Mouse (Mus musculus): ENCODE measurements around the gene Depdc7.
A peak's percentile ranks its signal among the peaks of the same experiment; 100 is the strongest.

Gene Depdc7

DNA sequence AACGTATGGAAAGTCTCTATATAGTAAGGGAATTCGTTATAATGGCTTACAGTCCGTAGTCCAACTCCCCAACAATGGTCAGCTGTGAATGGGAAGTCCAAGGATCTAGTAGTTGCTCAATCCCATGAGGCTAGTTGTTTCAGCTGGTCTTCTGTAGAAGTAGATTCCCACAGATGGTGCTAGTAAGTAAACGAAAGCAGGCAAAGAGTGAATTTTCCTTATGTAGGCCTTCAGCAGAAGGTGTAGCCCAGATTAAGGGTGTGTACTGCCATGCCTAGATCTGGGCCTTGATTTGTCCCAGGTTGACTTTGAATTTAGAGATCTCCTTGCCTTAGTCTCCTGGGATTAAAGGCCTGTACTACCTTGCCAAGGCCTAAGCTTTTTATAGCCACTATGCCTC, 26.4 kb downstream of the Depdc7 start, which contains the start of gene Pin1rt1:
Pin1rt1 (minus strand) TSS at position 101 of the 400 bp plus-strand sequence.
- no peak for DNase-seq (ENCODE audit: low spot score in 2 of 2)

DNA sequence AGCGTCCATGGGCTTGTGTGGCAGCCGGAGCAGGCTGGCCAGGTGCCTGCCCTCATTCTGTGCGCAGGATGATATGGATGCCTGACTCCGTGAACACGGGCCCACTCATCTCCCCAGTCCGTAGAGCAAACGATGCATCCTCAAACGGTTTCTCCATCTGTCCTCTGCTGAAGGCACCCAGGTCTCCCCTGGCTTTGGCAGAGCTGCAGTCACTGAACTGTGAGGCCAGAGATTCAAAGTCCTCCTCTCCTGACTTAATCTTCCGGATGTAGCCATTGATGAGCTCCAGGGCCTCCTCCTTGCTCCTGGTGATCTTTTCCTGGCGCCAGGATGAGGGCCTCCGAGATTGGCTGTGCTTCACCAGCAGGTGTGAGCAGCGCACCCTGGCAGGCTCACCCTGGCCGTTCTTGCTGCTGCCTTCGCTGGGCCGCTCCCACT, 28.4 kb downstream of the Depdc7 start:
- no peak for DNase-seq (ENCODE audit: low spot score in 2 of 2)

DNA sequence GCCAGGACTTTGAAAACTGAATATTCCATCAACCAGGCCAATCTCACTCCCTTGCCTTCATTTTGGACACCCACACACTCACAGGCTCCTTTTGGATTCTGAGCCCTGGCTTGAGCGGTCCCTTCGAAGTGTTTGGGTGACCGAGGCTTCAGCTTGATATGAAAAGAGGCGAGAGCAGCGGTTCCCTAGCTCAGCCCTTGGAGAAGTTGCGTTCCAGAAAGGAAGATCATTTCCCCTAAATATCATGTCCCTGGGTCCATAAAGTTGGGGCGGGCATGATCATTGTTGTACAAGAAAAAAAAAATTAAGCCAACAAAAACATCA, 30.2 kb downstream of the Depdc7 start:
- no peak for DNase-seq (ENCODE audit: low spot score in 2 of 2)

DNA sequence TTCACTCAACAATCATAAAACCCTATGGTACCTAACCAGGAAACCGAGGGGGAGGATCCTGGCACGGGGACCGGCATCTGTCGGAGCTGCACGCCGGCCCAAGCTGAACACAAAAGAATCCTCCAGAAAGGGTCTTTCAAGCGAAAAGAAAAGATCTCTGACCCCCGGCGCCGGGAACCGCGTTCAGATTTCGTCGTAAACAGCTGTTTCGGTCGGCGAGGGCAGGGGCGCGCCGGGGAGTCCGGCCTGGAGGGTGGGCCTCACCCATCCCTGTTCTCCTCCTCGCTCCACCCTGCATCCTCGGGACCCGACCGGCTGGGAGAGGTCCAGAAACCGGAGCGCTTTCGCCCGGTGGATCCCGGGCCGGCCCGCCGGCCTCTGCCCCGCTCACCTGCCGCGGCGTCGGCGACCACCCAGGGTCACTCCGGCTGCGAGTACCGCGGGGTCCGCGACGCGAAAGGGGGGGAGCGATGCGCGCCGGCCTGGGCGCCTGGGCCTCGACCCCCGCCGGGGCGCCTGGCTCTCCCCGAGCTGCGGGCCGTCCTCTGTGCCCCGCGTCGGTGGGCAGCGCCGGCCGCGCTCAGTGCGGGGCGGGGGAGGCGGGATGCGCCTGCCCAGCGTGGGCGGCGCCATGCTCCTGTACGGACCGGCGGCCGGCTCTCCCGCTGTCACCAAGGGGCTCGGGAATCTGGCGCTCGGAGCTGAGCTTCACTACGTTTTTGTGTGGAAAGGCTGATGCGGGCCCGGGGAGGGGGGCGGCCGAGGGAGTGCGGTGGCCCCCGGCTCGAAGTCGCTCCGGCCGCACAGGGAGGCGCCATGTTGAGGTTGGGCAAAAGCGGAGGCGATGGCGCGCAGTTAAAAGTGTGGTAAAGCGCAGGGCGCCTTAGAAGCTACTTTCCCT, 30.8 kb downstream of the Depdc7 start, which contains the start of gene Tcp11l1:
Tcp11l1 (minus strand) TSS at position 585 of the 901 bp plus-strand sequence.
- DNase-seq (ENCODE audit: low spot score in 2 of 2), result peak; percentile 62 to 64

DNA sequence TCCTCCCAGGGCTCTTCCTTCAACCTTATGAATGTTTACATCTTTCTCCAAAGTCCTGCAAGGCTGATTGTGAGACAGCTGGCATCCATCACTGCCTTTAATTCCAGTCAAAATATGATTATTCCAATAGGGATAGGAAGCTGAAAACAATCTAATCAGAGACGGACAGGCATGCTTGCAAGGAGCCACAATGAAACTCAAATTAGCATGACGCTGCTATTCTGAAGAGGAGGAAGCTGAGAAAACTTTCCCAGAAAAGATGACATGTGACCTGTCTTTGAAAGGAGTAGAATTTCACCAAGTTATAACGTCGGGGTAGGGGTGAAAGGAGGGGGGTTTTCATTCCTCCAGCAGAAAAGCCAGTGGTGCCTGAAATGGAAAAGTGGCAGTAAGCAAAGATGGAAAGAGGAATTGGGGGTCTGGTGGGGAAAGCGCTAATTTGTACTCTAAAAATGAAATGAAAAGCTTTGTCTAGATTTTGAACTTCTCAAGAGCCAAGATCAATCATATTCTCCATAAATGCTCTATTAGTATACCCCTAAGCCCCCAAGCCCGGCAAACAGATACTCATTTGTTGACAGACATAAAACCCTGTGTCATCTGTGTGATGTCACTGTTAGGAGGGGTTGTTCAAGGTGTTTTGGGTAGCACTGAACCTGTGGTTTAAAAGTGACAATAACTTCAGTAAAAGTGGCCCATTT, 31.9 kb downstream of the Depdc7 start:
- DNase-seq (ENCODE audit: low spot score in 2 of 2), result no peak

DNA sequence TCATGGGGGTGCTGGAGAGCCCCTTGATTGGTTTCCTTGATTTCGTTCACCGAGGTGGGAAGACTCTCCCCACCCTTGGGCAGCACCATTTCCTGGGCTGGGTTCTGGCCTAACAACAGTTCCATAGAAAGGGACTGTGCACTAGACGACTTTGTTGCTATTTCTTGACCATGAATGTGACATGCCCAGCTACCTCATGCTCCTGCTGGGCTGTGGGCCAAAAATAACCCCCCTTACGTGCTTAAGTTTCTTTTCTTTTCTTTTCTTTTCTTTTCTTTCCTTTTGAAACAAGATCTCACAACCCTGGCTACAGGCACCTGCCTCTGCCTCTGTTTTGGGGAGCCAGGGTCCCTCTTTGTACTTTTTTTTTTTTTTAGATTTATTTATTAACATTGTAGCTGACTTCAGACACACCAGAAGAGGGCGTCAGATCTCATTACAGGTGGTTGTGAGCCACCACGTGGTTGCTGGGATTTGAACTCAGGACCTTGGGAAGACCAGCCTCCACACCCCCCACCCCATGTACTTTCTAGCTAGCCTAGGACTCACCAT, 32.8 kb downstream of the Depdc7 start:
- DNase-seq (ENCODE audit: low spot score in 2 of 2), result no peak

DNA sequence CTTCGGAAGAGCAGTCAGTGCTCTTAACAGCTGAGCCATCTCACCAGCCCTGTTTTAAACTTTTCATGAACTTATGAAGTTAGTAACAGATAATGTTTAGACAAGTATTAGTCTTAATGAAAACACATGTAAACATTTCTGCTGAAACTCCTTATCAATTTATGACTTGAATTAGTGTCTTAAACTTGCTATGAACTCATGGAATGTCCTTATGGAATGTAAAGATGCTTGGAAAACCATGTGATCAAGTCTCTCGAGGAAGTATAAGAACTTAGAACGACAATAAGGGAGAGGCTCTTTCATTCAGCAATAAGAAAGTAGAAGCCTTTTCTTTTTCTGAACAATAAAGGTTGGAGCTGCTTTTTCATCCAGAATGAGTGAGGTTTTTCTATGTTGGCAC, 38.3 kb downstream of the Depdc7 start:
- no peak for DNase-seq (ENCODE audit: low spot score in 2 of 2)

DNA sequence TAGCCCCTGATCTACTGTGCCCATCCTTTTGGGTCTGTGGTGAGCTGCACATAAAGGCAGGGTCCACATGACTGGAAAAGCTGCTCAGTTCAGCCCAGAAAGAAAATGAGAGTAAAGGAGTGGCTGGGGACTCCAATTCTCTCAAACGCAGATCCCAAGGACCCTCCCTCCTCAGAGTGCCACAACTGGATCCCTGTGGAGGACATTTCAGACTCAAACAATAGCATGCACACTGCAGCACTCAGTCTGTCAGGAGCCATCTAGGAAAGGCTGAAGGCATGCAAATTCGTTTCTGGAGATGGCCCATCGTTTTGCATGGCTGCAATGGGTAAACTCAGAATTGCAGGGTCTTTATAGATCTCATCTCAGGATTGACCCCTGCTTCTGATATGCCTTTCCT, 39.5 kb downstream of the Depdc7 start:
- DNase-seq (ENCODE audit: low spot score in 2 of 2), result no peak

DNA sequence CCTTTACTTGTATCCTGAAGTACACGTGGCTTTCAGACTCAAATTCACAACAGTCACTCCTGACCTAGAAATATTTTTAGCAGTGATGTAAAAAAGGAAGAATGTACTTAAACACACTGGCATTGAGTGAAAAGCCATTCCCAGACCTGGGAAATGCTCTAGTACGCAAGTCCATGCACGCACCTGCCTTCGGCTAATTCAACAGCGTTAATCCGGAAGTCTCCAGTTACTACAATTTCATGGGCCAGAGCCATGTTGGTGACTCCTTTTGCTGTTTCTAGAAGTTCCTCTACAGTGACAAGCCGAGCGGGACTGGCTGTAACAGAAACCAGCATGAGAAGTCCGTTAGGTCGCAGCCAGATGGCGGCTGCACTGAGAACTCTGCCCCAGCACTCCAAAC, 43.0 kb downstream of the Depdc7 start:
- DNase-seq (ENCODE audit: low spot score in 2 of 2), result no peak

DNA sequence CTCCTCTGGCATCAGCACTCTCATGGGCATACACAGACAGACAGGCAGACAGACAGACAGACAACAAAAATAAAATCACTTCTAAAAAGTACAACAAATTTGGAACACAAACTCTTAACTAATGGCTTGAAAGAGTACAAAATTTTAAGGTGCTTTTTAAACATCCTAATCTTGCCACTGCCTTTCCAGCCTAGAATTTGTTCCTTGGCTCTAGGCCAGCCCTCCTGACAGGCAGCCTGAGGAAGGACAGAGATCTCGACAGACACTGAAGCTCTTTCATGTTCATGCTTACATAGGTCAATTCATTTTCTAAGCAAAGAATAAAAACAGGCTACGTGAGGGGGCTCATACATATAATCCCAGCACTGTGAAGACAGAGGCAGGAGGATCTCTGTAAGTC, 50.1 kb downstream of the Depdc7 start:
- DNase-seq (ENCODE audit: low spot score in 2 of 2), result no peak

DNA sequence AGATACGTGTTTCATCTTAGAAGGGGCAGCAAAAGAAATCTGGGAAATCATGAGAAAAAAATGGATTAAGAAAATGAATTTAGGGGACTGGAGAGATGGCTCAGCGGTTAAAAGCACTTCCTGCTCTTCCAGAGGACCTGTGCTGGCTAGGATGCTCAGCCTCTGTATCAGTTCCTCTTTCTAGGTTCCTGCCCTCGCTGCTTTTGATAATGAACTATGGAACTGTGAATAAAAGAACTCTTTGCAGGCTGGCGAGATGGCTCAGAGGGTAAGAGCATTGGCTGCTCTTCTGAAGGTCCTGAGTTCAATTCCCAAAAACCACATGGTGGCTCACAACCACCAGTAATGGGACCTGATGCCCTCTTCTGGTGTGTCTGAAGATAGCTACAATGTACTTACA, 52.0 kb downstream of the Depdc7 start:
- no peak for DNase-seq (ENCODE audit: low spot score in 2 of 2)

DNA sequence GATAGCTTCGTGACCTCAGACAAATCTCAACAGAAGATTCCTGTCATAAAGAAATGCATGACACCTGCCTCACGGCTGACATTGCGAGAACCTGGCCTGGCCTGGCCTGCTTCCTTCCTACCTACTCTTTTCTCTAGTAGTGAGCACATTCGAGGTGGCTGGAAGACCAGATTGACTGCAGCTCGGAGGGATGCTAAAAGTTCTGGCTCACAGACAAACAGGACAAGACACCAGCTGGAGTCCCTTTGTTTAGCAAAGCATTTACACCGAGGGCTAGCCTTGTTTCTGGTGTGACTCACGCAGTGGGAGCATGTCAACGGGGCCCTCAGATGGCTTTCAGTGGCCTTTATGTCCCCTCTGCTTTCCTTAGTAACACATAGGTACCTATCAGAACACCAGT, 54.0 kb downstream of the Depdc7 start:
- no peak for DNase-seq (ENCODE audit: low spot score in 2 of 2)

DNA sequence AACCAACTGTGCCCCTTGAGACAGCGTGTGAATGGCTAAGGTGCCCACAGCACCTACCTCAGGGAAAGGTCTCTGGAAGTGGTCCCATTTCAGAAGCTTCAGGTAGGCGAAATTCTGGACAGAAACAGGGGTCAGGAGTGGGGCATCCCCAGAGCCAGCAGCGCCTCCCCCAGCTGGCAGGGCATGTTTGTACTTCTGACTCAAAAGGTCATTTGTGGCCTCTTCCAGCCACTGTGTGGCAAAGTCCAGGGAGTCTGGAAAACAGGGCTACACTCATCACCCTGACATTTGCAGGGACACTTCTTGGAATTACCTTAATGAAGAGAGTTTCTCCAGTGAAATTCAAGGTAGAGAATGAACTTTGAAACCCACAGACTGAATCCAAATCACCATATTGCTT, 54.4 kb downstream of the Depdc7 start:
- DNase-seq (ENCODE audit: low spot score in 2 of 2), result no peak

DNA sequence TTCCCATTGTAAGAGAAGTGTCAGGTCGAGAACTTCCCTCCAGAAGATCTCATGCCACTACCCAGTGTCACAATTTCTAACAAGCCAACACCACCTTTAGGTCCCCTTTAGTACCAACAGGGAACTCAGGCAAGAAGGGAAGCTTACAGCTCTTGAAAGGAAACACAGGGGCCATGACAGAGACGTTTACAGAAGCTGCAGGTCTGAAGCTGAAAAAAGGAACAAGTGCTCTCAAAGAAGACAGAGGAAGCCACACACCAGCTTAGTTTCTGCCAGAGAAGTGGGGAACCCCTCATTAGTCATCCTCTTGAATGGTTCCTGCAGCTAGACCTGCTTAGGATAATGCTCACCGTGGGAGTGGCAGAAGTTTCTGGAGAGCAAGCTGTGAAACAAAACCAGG, 55.4 kb downstream of the Depdc7 start:
- DNase-seq (ENCODE audit: low spot score in 2 of 2), result no peak

DNA sequence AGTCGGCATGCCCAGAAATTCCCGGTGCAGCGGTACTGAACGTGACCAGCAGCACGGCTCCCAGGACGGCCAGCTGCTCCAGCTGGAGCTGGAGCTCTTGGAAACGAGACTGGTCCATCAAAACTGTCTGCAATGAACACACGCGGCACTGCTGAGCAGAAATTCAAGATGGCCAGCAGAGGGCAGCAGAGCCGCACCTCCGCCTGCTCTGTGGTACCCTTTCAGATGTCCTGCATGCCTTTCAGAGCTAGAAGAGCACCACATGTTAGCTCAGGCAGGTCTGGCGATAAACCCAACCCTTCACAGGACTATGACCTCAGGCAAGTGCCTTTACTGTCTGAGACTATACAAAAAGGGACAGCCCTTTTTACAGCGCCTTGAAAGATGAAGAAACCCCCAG, 57.3 kb downstream of the Depdc7 start:
- peak; percentile 73 to 77 for DNase-seq (ENCODE audit: low spot score in 2 of 2)

DNA sequence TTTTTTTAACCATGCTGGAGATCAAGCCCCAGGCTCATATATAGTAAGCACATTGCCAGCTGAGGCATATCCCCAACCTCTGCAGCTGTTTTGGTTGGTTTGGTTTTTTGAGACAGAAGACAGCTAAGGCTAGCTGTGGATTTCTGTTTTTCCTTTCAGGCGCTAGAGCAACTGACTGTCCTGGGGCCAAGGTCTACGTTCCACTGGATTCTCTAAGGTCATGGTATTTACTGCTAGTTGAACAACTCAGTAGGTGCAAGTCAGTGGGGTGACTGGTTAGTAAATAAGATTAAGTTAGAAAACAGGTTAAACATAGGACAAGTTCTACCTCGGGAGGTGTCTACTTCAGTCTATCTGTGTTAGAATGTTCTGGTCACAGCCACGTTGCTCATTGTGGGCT, 57.9 kb downstream of the Depdc7 start:
- no peak for DNase-seq (ENCODE audit: low spot score in 2 of 2)

DNA sequence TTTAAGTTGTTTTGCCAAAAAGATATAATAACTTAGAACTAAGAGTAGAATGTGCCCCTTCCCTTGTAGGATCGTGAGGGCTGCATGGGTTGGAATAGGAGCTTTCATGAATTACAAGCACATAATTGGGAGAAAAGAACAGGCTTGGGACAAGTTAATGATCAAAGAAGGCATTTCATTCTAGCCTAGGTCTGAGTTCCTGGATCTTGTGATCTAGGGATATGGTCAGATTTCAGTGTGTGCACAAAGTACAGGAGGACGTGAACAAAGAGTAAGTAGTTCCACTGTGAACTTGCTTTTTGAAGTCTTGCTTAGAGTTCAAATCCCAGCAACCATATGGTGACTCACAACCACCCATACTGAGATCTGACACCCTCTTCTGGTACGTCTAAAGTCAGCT, 65.4 kb downstream of the Depdc7 start:
- DNase-seq (ENCODE audit: low spot score in 2 of 2), result no peak

Measured in urinary bladder, postnatal 4 days (tissue).